Mouse (Mus musculus): Measurements from ENCODE around the gene Cx3cr1.

DNA sequence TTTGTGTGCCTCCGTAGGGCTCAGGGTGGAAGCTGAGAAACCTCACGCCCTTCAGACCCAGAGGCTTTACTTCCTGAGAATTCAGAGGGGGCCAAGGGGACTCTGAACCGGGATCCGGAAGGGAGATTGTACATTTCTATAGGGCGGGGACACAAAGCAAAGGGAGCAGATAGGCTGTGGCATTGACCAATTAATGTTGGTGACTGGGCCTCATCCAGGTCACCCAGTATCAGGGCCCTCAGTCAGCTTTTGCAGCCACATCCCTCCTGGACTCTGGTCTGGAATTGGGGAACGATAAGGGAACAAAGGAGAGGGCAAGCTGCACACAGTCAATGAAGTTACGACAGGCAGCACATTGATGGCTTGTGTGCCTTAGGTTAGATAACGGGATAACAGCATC is 215.5 kb downstream of the Cx3cr1 start:
- TF ChIP-seq CTCF (IDR thresholded peaks at IDR 0.05; ENCODE audit: borderline replicate concordance, control insufficient read depth, extremely low read depth, insufficient read depth, low read length, poor library complexity) (no peak), POLR2A (IDR thresholded peaks at IDR 0.05; ENCODE audit: control insufficient read depth, extremely low read depth, insufficient read depth, low read length, poor library complexity) (no peak)
